Mouse (Mus musculus): Measurements from ENCODE around the gene Zfp57. TPM values are rescaled to one million over a fixed set of nuclear protein-coding genes. Genes with fewer than 3 reads are reported as not detected.

Zfp57 gene
- polyA plus RNA-seq (2015; fragmentation: Nextera tagmentation; extraction: Ambion mirVana) = 200 and 252 TPM in 2 replicates

GRCm38 (mm10) chr17:37000863-37001262 is at the start of gene Zfp57:
Gene Zfp57 (plus strand): TSS chr17:37001163.
- H3K9me3 ChIP-seq (replicated peaks) = no peaks in the 10 kb centered on the region
- no peaks in the 10 kb centered on the region for H3K27me3 ChIP-seq (replicated peaks)
- no peak for ATAC-seq (ENCODE audit: low FRiP score)
- H3K9ac ChIP-seq (replicated peaks) = no peak within 1 kb of the TSS
- H3K36me3 ChIP-seq = peaks cover 14% of the 10 kb centered on the region
- H3K4me1 ChIP-seq = peaks cover 18% of the 10 kb centered on the region
- H3K27ac ChIP-seq (replicated peaks) = peak within 1 kb of the TSS; percentile 96; the same call in 1 of the 2 replicates
- 94% methylated on average over 7 of the region's 7 CpGs for WGBS
- peak within 1 kb of the TSS; percentile 89 for H3K4me3 ChIP-seq (replicated peaks)
- H3K4me2 ChIP-seq = peak within 1 kb of the TSS; percentile 70

DNA sequence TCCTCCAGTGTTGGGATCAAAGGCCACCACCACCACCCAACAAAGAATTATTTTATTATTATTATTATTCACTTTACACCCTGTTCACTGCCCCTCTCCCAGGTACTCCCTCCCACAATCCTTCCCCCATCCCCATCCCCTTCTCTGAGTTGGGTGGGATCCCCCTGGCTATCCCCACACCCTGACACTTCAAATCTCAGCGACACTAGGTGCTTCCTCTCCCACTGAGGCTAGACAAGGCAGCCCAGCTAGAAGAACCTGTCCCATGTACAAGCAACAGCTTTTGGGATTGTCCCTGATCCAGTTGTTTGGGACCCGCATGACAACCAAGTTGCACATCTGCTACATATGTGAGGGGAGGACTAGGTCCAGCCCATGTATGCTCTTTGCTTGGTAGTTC is 48.3 kb upstream of the Zfp57 start:
- H3K4me1 ChIP-seq = peaks cover 29% of the 10 kb centered on the region
- no peak overlapping the region for H3K4me2 ChIP-seq
- 93% methylated on average over 2 of the region's 2 CpGs for WGBS
- no peak overlapping the region for H3K9ac ChIP-seq (replicated peaks)
- peaks cover 21% of the 10 kb centered on the region for H3K36me3 ChIP-seq
- no peak overlapping the region for H3K4me3 ChIP-seq (replicated peaks)
- H3K27ac ChIP-seq (replicated peaks) = no peak overlapping the region
- H3K9me3 ChIP-seq (replicated peaks) = no peaks in the 10 kb centered on the region
- no peak for ATAC-seq (ENCODE audit: low FRiP score)
- H3K27me3 ChIP-seq (replicated peaks) = no peaks in the 10 kb centered on the region

DNA sequence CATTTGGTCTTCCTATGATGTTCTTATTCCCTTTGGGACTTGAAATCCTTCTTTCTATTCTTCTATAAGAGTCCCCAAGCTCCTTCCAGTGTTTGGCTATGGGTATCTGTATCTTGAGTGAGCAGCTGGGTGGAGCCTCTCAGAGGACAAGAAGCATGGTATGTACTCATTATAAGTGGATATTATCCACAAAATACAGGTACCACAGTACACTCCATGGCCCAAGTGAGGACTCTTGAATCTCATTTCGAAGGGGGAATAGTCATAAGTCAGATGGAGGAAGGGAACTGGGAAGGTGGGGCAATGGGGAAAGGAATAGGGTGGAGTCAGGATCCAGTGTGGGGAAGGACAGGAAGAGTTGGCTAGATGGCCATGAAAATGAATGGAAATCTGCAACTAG is 47.9 kb upstream of the Zfp57 start:
- Histone ChIP-seq H3K4me1 (peaks cover 27% of the 10 kb centered on the region), H3K9me3 (replicated peaks) (no peaks in the 10 kb centered on the region), H3K4me3 (replicated peaks) (no peak overlapping the region), H3K4me2 (no peak overlapping the region), H3K27ac (replicated peaks) (no peak overlapping the region), H3K27me3 (replicated peaks) (no peaks in the 10 kb centered on the region), H3K36me3 (peaks cover 21% of the 10 kb centered on the region), H3K9ac (replicated peaks) (no peak overlapping the region)
- WGBS = 96% methylated on average over 1 of the region's 1 CpGs
- no peak for ATAC-seq (ENCODE audit: low FRiP score)

DNA sequence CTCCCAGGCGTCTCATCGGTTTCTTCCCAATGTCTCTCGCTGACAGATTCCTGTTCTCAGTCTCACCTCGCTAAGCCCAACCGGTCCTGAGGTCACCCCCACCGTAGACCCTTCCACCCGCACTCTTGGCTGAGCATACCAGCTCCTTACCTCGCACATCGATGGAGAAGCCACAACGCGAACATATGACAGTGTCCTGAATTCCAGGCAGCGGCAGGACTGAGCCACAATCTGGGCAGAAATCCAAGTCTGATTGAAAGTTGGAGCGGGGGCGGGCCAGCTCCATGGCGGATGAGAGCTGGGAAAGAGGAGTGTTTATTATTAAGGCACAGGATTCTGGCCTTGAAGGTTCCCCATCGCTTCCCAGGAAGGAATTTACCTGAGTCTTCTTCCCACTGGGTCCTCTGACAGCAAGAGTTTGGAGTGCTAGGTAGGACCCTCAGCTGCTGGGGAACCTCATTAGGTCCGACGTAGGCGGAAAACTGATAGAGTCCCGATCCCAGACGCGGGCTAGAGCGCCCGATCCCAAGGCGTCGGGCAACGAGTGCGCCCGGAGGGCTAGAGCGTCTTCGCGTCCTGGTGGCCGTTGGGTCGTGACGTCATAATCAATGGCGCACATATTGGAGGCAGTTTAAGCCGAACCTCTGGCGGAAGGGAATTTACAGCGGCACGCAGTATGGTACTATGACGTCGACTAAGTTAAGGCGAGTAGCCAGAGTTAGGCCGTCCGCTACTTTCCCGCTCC is 42.8 kb upstream of the Zfp57 start, which contains the start of the genes Znrd1 and Znrd1as:
Gene Znrd1 (minus strand): TSS at position 561 of the 745 bp plus-strand sequence.
Gene Znrd1as (plus strand): TSS at position 594 of the 745 bp plus-strand sequence.
- WGBS = under 1% methylated on average over 46 of the region's 46 CpGs
- peak; percentile 98 for ATAC-seq (ENCODE audit: low FRiP score)
- Histone ChIP-seq H3K36me3 (peaks cover 7% of the 10 kb centered on the region), H3K4me1 (peaks cover 26% of the 10 kb centered on the region), H3K9me3 (replicated peaks) (no peaks in the 10 kb centered on the region), H3K27ac (replicated peaks) (peak within 1 kb of the TSS; percentile 85), H3K9ac (replicated peaks) (peak within 1 kb of the TSS; percentile 80), H3K4me3 (replicated peaks) (peak within 1 kb of the TSS; percentile 66), H3K4me2 (peak within 1 kb of the TSS; percentile 78), H3K27me3 (replicated peaks) (no peaks in the 10 kb centered on the region)

GRCm38 (mm10) chr17:36958884-36959283 is 42.1 kb upstream of the Zfp57 start:
- Histone ChIP-seq H3K4me1 (peaks cover 26% of the 10 kb centered on the region), H3K4me2 (peak overlapping the region; percentile 78), H3K4me3 (replicated peaks) (peak overlapping the region; percentile 66), H3K36me3 (peaks cover 7% of the 10 kb centered on the region), H3K27me3 (replicated peaks) (no peaks in the 10 kb centered on the region), H3K9ac (replicated peaks) (peak overlapping the region; percentile 80), H3K27ac (replicated peaks) (peak overlapping the region; percentile 85), H3K9me3 (replicated peaks) (no peaks in the 10 kb centered on the region)
- ATAC-seq (ENCODE audit: low FRiP score) = peak; percentile 37
- 13% methylated on average over 12 of the region's 12 CpGs for WGBS

DNA sequence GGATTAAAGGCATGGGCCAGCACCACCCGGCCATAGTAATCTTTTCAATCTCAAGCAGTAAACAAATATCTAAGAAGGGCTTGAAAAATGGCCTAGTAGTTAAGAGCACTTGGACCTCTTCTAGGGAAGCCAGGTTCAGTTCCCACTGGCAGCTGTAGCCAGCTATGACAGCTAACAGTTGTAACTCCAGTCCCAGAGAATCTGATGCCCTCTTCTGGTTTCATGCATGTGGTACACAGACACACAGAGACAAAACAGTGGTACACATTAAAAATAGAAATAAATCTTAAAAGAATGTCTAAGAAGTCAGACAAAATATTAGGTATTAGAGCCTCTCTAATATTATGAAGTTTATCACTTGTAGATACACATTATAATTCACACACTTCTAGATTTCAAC is 39.8 kb upstream of the Zfp57 start:
- WGBS = 83% methylated on average over 1 of the region's 1 CpGs
- no peak for ATAC-seq (ENCODE audit: low FRiP score)
- Histone ChIP-seq H3K27me3 (replicated peaks) (no peaks in the 10 kb centered on the region), H3K4me3 (replicated peaks) (no peak overlapping the region), H3K4me1 (peaks cover 23% of the 10 kb centered on the region), H3K4me2 (no peak overlapping the region), H3K9ac (replicated peaks) (no peak overlapping the region), H3K9me3 (replicated peaks) (no peaks in the 10 kb centered on the region), H3K27ac (replicated peaks) (no peak overlapping the region), H3K36me3 (peaks cover 1% of the 10 kb centered on the region; the same call in 1 of the 2 replicates)

- Histone ChIP-seq H3K4me2 (no peak overlapping the region), H3K36me3 (no peaks in the 10 kb centered on the region), H3K4me1 (no peaks in the 10 kb centered on the region), H3K9me3 (replicated peaks) (no peaks in the 10 kb centered on the region), H3K4me3 (replicated peaks) (no peak overlapping the region), H3K27ac (replicated peaks) (no peak overlapping the region), H3K9ac (replicated peaks) (no peak overlapping the region), H3K27me3 (replicated peaks) (no peaks in the 10 kb centered on the region)
- WGBS = 84% methylated on average over 1 of the region's 1 CpGs
- ATAC-seq (ENCODE audit: low FRiP score) = no peak
Measured at GRCm38 (mm10) chr17:36966875-36967274, 34.1 kb upstream of the Zfp57 start.

- Histone ChIP-seq H3K36me3 (no peaks in the 10 kb centered on the region), H3K9ac (replicated peaks) (no peak overlapping the region), H3K4me2 (no peak overlapping the region), H3K4me3 (replicated peaks) (no peak overlapping the region), H3K27ac (replicated peaks) (no peak overlapping the region), H3K4me1 (no peaks in the 10 kb centered on the region), H3K27me3 (replicated peaks) (no peaks in the 10 kb centered on the region), H3K9me3 (replicated peaks) (no peaks in the 10 kb centered on the region)
- ATAC-seq (ENCODE audit: low FRiP score) = no peak
- 89% methylated on average over 14 of the region's 14 CpGs for WGBS
Measured at GRCm38 (mm10) chr17:36970316-36970890, 30.6 kb upstream of the Zfp57 start.

GRCm38 (mm10) chr17:36971172-36971850 is 29.7 kb upstream of the Zfp57 start:
- H3K9me3 ChIP-seq (replicated peaks) = no peaks in the 10 kb centered on the region
- no peak overlapping the region for H3K9ac ChIP-seq (replicated peaks)
- no peak overlapping the region for H3K27ac ChIP-seq (replicated peaks)
- H3K4me1 ChIP-seq = no peaks in the 10 kb centered on the region
- H3K27me3 ChIP-seq (replicated peaks) = no peaks in the 10 kb centered on the region
- H3K4me3 ChIP-seq (replicated peaks) = no peak overlapping the region
- no peak for ATAC-seq (ENCODE audit: low FRiP score)
- no peak overlapping the region for H3K4me2 ChIP-seq
- H3K36me3 ChIP-seq = no peaks in the 10 kb centered on the region
- 90% methylated on average over 6 of the region's 6 CpGs for WGBS

DNA sequence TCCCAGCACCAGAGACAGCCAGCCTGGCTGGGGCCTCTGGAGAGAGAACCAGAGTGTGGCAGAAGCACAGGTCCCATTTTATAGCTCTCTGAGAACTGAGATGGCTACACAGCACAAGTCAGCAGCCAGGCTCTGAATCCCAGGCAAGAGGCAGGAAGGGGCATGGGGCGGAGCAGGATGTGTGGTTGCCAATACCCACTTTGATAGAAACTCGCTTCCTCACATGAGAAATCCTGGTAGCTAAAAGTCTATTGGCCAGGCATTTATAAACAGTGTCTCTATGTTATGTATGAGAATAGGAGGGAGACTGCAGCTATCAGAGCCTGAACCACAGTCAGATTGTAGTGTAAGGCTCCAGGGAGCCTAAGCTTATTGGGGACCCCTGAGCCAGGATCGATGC is 28.2 kb upstream of the Zfp57 start:
- H3K4me2 ChIP-seq = no peak overlapping the region
- no peaks in the 10 kb centered on the region for H3K36me3 ChIP-seq
- H3K4me3 ChIP-seq (replicated peaks) = no peak overlapping the region
- no peaks in the 10 kb centered on the region for H3K27me3 ChIP-seq (replicated peaks)
- 82% methylated on average over 3 of the region's 3 CpGs for WGBS
- no peaks in the 10 kb centered on the region for H3K4me1 ChIP-seq
- H3K27ac ChIP-seq (replicated peaks) = no peak overlapping the region
- no peak overlapping the region for H3K9ac ChIP-seq (replicated peaks)
- no peaks in the 10 kb centered on the region for H3K9me3 ChIP-seq (replicated peaks)
- ATAC-seq (ENCODE audit: low FRiP score) = no peak

- no peaks in the 10 kb centered on the region for H3K36me3 ChIP-seq
- no peaks in the 10 kb centered on the region for H3K4me1 ChIP-seq
- no peaks in the 10 kb centered on the region for H3K27me3 ChIP-seq (replicated peaks)
- H3K27ac ChIP-seq (replicated peaks) = no peak overlapping the region
- no peak overlapping the region for H3K4me3 ChIP-seq (replicated peaks)
- no peak overlapping the region for H3K9ac ChIP-seq (replicated peaks)
- H3K4me2 ChIP-seq = no peak overlapping the region
- no peak for ATAC-seq (ENCODE audit: low FRiP score)
- 81% methylated on average over 8 of the region's 8 CpGs for WGBS
- no peaks in the 10 kb centered on the region for H3K9me3 ChIP-seq (replicated peaks)
Measured at GRCm38 (mm10) chr17:36973271-36973787, 27.6 kb upstream of the Zfp57 start.
